Mouse (Mus musculus): ENCODE data around the gene Srpr.

DNA sequence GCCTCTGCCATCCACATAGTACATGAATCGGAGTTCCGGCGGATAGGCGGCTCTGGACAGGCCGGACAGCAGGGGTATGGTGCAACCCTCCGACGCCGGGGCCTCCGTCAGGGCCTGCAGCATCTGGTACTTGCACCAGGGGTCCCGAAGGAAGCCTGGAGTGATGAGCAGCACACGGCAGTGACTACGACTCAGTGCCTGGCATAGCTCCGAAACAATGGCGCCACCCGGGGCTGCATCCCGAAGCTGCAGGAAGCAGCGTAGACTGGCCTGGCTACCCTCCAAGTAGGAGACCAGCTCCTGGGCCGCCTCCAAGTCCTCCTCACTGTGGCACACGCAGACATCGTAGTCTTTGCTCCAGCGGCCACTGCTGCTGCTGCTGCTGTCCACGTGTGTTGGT lies 11.3 kb upstream of the Srpr start:
- TF ChIP-seq EP300 (IDR thresholded peaks at IDR 0.05; ENCODE audit: low read depth): no peak
- TF ChIP-seq CTCF (IDR thresholded peaks at IDR 0.05; ENCODE audit: low read depth): peak; percentile 9; the same call in 1 of the 2 replicates

Measured in liver, embryonic 14.5 days (tissue).